Mouse (Mus musculus): ENCODE results near the gene Vmn1r18.
A peak's percentile ranks its signal among the peaks of the same experiment; 100 is the strongest.
"Not testable (repeated sequence)": the region's sequence is repeated elsewhere in the genome, so short reads cannot be mapped to it uniquely, and the experiment has no call there.

Gene Vmn1r18

DNA sequence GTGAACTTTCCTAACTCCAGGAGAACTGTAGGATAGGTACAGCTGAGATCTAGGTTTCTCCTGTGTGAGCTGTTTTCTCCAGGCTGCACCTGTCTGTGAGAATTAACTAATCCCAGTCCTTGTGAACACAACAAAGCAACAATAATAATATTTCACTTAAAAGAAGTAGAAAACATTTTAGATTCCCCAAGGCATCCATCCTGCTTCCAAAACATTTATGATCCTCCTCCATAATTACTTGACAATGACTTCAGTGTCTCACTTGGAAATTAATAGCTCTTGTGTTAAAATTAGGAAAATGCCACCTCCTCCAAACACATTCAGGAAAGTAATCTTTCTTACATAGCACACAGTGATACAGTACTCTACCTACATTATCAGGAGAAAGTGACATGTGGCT, at the start of gene Vmn1r18:
Gene Vmn1r18 (minus strand): TSS at position 101 of the 400 bp plus-strand sequence.
- no peak for DNase-seq (ENCODE audit: inconsistent age in 2 of 2, low spot score in 1 of 2)

DNA sequence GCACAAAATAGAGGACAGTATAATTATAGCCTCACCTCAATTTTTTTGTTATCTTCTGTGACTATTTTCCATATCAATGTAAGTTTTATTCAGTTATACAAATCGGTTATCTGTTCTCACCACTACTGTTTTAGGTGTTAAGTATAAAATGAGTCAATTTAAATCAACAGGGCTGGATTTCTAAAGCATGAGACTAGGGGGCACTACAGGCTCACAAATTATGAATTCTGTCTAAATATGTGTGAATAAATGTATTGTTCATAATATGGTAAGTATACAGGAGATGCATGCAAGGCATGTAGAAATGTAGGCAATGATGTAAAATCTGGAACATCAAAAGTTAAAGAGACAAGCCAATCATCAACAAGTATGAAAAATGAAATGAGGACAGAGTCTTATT, 35.6 kb upstream of the Vmn1r18 start:
- DNase-seq (ENCODE audit: inconsistent age in 2 of 2, low spot score in 1 of 2): peak in 1 of 2 experiments; percentile 66

DNA sequence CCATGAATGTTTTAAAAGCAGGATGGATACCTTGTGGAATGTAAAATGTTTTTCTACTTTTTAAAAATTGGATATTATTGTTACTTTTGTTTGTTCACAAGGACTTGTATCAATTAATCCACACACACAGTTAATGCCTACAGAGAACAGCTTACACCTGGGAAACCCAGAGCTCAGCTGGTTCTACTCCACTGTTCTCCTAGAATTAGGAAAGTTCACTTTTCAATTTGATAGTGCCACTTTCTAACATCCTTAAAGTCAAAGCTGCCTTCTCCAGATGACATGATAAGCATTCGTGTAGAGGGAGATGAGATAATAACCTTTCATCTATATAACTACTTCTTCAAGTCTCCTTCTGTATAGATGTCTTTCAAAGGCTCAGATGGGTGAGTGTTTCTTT, 33.0 kb upstream of the Vmn1r18 start, which contains the start of gene Vmn1r20:
Gene Vmn1r20 (plus strand): TSS at position 301 of the 400 bp plus-strand sequence.
- DNase-seq (ENCODE audit: inconsistent age in 2 of 2, low spot score in 1 of 2): no peak

GRCm38 (mm10) chr6:57403480-57403879, 7.9 kb upstream of the Vmn1r18 start, which contains the start of gene Vmn1r19:
TSS of gene Vmn1r19 (plus strand) at chr6:57403780.
- DNase-seq (ENCODE audit: inconsistent age in 2 of 2, low spot score in 1 of 2): not testable (repeated sequence)

DNA sequence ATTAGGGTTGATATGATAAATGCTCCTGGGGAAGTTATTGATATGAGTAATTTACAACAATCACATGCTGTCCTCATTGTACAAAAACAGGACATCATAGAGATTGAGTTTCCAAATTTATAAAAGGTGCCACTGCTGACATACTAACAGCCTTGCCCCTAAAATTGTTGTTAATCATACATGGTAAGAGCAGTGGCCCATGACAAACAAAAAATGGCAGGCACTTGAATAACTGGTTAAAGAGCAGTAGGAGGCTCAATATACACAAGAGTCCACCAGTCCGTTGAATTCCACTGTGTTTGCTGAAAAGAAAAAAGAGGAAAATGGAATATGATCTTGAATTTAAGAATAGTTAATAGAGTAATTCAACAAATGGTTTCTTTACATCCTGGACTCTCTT, 28.1 kb downstream of the Vmn1r18 start:
- no peak for DNase-seq (ENCODE audit: inconsistent age in 2 of 2, low spot score in 1 of 2)

GRCm38 (mm10) chr6:57365866-57366265, 29.7 kb downstream of the Vmn1r18 start:
- not testable (repeated sequence) for DNase-seq (ENCODE audit: inconsistent age in 2 of 2, low spot score in 1 of 2)

DNA sequence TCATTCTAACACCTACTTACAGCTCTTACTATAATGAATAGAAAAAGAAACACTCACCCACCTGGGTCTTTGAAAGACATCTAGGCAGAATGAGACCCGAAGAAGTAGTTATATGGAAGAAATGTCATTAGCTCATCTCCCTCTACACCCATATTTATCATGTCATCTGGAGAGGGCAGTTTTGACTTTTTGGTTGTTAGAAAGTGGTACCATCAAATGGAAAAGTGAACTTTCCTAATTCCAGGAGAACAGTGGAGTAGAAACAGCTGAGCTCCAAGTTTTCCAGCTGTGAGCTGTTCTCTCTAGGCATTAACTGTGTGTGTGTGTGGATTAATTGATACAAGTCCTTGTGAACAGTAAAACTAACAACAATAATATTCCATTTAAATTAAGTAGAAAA, 32.0 kb downstream of the Vmn1r18 start, which contains the start of gene Vmn1r17:
Gene Vmn1r17 (minus strand): TSS at position 101 of the 400 bp plus-strand sequence.
- DNase-seq (ENCODE audit: inconsistent age in 2 of 2, low spot score in 1 of 2): no peak

GRCm38 (mm10) chr6:57356864-57357263, 38.7 kb downstream of the Vmn1r18 start:
- DNase-seq (ENCODE audit: inconsistent age in 2 of 2, low spot score in 1 of 2): no peak

DNA sequence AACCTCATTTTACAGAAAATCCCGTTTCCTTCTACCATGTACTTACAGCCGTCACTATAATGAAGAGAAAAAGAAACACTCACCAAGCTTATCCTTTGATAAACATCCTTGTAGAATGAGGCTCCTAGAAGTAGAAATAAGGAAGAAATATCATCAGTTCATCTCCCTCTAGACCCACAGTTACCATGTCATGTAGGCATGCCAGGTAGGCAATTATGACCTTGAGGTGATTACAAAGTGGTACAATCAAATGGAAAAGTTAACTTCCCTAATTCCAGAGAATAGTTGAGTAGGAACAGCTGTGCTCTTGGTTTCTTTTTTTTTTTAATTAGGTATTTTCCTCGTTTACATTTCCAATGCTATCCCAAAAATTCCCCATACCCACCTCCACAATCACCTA, 66.2 kb downstream of the Vmn1r18 start, which contains the start of gene Vmn1r16:
Gene Vmn1r16 (minus strand): TSS at position 101 of the 400 bp plus-strand sequence.
- no peak for DNase-seq (ENCODE audit: inconsistent age in 2 of 2, low spot score in 1 of 2)
